Mouse (Mus musculus) inflammation-experienced regulatory T-cells, adult 6 months (primary cell): ENCODE results near the gene Plcb4. TPM values are rescaled to one million over a fixed set of nuclear protein-coding genes. Genes with fewer than 3 reads are reported as not detected.

Experiments used
- ATAC-seq: one replicate; pipeline ENCODE4 v1.8.0; 2017
- polyA plus RNA-seq, 3 experiments: library from polyadenylated mRNA; unstranded; fragments of 100-300 nt; shearing (Covaris generic); gene quantifications; one replicate each; pipeline ENCODE4 v1.2.1; 2017

Gene Plcb4
- polyA plus RNA-seq, result 10 to 100 TPM; 22.0 to 31.2 (median 26.3) TPM

GRCm38 (mm10) chr2:135658486-135659390 is at the start of gene Plcb4:
TSS of gene Plcb4 (plus strand) at chr2:135659011.
- peak; percentile 82 for ATAC-seq

- ATAC-seq, result no peak
These were observed 44.1 kb upstream of the Plcb4 start for GRCm38 (mm10) chr2:135614651-135615261.

GRCm38 (mm10) chr2:135616090-135616489 is 42.7 kb upstream of the Plcb4 start:
- no peak for ATAC-seq

- ATAC-seq, result no peak
These were observed 40.3 kb upstream of the Plcb4 start for GRCm38 (mm10) chr2:135618551-135618950.

- no peak for ATAC-seq
These were observed 38.9 kb upstream of the Plcb4 start for GRCm38 (mm10) chr2:135619956-135620355.

GRCm38 (mm10) chr2:135627821-135628220 is 31.0 kb upstream of the Plcb4 start:
- ATAC-seq, result no peak

GRCm38 (mm10) chr2:135637227-135637626 is 21.6 kb upstream of the Plcb4 start:
- no peak for ATAC-seq

GRCm38 (mm10) chr2:135641002-135641401 is 17.8 kb upstream of the Plcb4 start:
- no peak for ATAC-seq

GRCm38 (mm10) chr2:135641636-135642035 is 17.2 kb upstream of the Plcb4 start:
- no peak for ATAC-seq

- ATAC-seq, result no peak
These were observed 12.6 kb upstream of the Plcb4 start for GRCm38 (mm10) chr2:135646226-135646625.

GRCm38 (mm10) chr2:135646654-135647053 is 12.2 kb upstream of the Plcb4 start:
- ATAC-seq, result no peak

GRCm38 (mm10) chr2:135647985-135648384 is 10.8 kb upstream of the Plcb4 start:
- ATAC-seq, result no peak

- peak; percentile 67 for ATAC-seq
These were observed 7.9 kb upstream of the Plcb4 start for GRCm38 (mm10) chr2:135650885-135651284.

GRCm38 (mm10) chr2:135652040-135652439 is 6.8 kb upstream of the Plcb4 start:
- ATAC-seq, result peak; percentile 51

- ATAC-seq, result no peak
These were observed 6.4 kb upstream of the Plcb4 start for GRCm38 (mm10) chr2:135652451-135652850.

GRCm38 (mm10) chr2:135655948-135656347 is 2.9 kb upstream of the Plcb4 start:
- ATAC-seq, result no peak

GRCm38 (mm10) chr2:135656586-135656985 is 2.2 kb upstream of the Plcb4 start:
- ATAC-seq, result no peak

GRCm38 (mm10) chr2:135659391-135660180 is 775 bp downstream of the Plcb4 start:
- ATAC-seq, result peak; percentile 55

- ATAC-seq, result no peak
These were observed 2.0 kb downstream of the Plcb4 start for GRCm38 (mm10) chr2:135660816-135661215.

- ATAC-seq, result no peak
These were observed 5.0 kb downstream of the Plcb4 start for GRCm38 (mm10) chr2:135663785-135664184.

- ATAC-seq, result no peak
These were observed 8.7 kb downstream of the Plcb4 start for GRCm38 (mm10) chr2:135667496-135667895.

GRCm38 (mm10) chr2:135672459-135673104 is 13.8 kb downstream of the Plcb4 start:
- no peak for ATAC-seq

- no peak for ATAC-seq
These were observed 14.8 kb downstream of the Plcb4 start for GRCm38 (mm10) chr2:135673649-135674048.
